Mouse (Mus musculus): ENCODE results near the gene Gm5447.

Gene Gm5447

DNA sequence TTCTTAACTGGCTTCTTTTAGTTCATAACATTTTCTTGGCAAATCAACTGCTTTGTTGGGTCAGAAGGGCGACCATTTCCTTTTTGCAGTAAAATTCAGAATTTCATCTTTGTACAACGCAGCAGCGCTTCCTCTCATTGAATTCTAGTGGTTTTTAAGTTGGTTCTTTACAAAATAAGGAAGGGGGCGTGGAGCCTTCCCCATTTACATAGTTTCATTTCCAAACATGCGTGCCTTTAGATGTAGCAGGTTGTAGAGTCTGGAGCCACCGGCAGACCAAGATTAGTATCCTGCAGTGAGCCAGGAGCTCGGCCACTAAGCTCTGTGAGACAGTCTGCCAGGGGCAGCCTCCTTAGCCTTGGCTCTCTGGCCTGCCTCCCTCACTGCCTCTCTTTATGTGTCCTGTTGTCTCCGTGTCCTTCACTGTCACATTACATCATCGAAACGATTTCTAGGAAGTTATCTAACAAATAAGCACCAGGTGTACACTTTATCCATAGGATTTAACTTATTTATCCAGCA lies 13.0 kb downstream of the Gm5447 start:
- no peak for DNase-seq (ENCODE audit: low spot score in 2 of 2)

DNA sequence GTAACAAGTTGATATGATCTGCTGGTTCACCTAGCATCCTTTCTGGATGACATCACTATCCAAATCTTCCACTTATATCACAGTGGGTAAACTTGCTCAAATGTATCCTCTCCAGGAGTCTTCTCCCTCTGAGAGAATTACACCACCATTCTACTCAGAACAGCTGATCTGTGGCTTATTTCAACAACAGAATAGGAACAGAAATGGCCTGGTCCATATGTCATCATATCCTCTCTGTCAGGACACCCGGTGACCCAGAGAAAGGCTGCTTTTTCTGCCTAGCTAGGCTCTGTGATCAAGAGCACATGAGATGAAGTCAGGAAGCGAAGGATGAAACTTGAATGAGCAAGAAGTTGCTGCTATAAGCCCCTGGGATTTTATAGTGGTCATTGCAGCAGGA lies 13.7 kb downstream of the Gm5447 start:
- no peak for DNase-seq (ENCODE audit: low spot score in 2 of 2)

DNA sequence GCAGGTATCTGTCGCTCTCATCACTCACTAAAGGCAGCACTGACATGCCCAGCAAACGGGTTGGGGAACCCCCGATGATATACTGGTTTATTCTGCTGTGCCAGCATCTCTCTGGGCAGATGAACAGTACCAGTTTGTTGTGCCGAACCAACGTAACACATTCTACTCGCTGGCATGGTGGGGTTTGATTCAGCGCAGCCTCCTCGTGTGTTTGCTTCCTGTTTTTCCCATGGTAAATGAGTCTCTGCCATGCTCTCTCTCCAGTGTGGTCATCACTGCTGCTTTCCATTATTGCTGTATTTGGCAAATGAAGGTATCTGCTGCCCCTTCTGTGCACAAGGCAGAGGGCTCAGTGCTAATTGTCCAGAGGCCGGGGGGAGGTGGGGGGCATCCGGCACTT lies 15.7 kb downstream of the Gm5447 start:
- no peak for DNase-seq (ENCODE audit: low spot score in 2 of 2)

DNA sequence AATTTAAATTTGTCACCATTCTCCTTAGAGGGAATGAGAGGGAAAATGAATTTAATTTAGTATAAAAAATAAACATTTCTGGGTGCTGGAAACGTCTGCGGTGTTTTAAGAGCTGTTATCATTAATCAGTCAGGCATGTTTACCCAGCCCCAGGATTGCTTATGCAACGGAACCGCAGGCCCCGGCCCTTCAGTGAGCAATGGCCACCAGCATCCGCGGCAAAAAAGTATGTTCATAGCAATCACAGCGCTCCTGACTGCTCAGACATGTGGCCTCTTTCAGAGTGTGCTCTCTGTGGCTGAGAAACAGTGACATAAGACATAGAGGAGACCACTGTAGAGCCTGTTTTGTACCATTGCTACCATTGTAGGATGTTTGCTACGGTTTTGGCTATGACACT lies 16.2 kb downstream of the Gm5447 start:
- no peak for DNase-seq (ENCODE audit: low spot score in 2 of 2)

DNA sequence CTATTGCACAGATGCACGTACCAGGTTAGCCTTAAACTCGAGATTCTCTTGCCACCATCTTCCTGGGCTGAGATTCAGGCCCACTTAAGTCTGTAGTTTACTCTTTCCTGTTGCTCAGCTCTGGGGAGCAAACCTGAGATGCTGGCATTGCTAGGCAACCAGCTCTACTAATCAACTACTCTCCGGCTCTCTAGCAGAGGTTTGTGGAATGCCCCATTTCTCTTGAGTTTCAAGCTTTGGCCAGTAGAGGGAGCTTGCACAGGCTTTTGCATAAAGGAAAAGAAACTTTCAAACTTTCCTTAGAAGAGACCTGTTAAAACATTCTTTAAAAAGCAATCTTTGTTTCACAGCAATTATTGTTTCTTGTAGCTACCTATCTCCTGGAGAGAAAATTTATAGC lies 19.8 kb downstream of the Gm5447 start:
- no peak for DNase-seq (ENCODE audit: low spot score in 2 of 2)

DNA sequence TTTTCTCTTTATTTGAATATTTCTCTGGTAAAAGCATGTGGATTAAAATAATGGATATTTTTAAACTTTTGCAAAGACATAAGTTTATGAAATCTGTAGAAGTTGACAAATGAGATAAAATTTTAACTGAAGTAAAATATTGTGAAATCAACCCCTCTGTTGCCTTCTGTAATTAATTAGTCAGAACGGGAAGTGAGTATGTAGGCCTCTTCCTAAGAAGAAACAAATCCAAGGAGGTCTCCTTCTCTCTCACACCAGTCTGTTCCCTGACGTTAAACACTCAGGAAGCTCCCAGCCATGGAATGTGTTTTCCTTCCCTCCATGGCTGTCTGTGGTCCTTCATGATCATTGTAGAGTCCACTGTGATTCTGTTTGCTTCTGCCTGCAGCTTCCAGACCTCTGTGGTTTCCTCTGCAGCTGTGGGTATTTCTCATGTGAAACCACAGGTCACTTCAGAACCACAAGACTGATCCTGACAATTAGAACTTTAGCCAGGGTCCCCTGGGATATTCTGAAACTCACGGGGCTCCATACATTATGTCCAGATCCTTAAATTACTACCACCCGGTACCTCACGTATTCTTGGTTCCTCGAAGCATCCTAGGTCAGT lies 20.4 kb downstream of the Gm5447 start:
- DNase-seq (ENCODE audit: low spot score in 2 of 2): no peak

DNA sequence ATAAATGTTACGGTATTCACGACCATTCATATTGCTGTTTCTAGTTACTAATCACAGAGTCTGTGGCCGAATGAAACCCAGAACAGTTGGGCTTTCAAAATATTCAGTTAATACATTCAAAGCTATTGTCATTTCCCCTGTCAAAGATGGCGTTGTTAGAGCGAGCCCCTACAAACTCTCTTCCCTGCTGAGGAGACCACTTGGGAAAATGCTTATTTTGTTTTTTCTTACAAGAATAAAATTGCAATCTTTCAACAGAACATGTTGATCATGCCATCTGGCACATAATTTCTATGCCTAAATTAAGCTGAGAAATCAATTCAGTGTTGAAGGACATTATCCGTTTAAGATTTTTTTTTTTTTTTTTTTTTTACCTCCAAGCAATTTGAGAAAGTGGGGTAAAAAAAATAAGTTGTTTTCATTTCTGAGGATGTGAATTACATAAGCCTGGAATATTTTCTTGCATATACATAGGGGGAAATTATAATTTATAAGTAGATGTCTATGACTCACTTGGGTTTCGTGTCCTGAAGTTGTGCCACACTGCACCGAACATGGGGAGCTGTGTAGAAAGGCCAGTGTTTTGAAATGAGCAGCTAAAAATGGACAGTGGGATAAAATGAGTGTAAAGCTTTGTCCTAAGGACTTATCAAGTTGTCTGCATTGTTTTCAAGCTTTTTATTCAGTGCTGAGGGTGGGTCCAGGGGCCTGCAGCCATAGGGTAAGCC lies 23.7 kb downstream of the Gm5447 start:
- no peak for DNase-seq (ENCODE audit: low spot score in 2 of 2)

DNA sequence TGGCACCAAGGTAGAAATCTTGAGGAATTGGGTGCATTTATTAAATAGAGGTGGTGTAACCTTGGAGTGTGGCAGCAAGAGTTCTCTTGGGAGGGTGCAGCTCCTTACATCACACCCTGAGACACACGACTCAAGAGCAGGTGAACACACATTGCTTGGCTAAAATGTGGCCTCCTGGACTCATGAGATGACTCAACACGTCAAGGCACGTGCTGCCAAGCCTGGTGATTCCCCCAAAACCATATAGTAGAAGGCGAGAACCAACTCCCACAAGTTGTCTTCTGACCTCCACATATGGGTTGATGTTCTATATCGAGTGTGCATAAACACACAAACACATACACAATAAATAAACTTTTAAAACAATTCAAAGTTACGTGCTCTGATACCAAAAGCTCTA lies 25.8 kb downstream of the Gm5447 start:
- no peak for DNase-seq (ENCODE audit: low spot score in 2 of 2)

DNA sequence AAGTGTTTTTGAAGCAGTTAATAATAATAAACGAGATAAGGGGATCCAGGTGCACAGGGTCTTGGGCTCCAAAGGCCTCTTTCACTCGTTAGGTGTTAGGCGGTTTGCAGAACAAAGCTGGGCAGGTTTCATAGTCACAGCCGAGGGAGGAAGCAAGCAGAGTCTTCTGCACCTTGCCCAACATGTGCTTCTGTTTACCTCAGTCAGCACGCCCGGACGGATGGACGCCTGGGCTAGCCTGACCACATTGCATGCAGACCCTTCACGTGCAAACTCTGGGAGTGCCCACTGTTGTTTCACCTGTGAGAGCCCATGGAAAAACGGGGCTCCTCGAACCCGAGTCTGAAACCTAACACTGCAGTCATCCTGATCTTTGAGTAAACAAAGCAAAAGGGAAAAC lies 30.5 kb downstream of the Gm5447 start:
- DNase-seq (ENCODE audit: low spot score in 2 of 2): no peak

DNA sequence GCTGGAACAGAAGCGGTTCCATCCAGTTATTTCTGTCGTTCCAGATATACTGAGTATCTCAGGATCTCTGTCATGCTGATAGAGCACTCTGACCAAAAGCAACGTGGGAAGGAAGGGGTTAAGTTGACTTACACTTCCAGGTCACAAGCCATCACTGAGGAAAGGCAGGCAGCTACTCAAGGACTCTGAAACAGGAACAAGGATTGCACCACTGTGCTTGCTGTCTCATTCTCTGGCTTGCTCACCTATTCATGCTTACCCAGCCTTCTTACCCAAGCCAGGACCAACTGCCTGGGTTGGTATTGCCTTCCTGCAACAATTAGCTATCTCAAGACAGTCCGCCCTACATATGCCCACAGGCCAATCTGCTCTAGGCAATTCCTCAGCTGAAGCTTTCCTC lies 31.0 kb downstream of the Gm5447 start:
- DNase-seq (ENCODE audit: low spot score in 2 of 2): no peak

DNA sequence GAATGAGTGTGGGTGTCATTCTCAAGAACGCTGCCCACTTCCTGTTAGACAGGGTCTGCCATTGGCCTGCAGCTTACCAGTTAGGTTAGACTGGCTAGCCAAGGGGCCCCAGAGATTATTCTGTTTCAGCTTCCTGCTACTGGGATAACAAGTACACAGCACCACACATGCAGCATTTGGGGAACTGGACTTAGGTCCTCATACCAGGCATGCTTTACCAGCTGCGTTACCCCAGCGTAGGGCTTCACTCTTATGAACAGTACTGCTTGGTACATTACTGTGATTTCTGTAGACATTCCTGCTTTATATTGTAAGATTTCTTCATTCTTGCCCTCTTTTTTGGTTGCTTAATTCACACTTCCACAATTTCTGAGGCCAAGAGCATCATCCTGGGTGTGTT lies 43.5 kb downstream of the Gm5447 start:
- no peak for DNase-seq (ENCODE audit: low spot score in 2 of 2)

DNA sequence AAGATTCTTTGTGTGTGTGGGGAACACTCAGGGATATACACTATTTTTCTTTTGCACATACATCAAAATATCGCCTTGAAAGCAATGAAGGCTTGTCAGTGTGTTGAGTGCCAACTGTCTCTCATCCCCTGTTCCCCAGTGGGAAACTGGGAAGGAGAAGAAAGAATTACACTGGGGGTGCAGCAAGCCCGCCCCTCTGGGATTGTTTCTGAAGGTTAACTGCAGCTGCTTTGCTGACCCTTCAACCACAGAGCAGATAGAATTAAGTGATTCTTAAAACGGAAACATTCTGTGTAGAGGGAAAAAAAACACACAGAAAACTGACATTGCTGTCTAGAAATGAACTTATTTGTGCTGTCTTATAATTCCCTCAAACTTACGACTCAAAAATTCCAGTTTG lies 47.5 kb downstream of the Gm5447 start:
- DNase-seq (ENCODE audit: low spot score in 2 of 2): no peak

DNA sequence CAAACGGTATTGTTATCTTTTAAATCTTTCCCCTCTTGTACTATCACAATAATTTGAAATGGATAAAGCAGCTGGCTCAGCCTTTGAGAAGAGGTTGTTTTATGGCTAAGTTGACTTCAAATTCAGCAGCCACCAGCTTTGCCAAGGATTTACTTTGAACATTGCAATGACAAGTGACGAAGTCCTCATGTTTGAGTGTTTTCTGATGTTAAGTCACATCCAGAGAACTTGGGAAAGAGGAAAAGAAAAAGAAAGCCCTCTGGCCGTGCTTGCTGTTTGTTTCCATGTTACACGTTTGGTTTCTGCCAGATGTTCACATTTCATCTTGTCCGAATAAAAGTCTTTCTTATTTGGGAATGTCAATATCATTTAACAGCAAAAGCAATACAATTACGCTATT lies 47.9 kb downstream of the Gm5447 start:
- no peak for DNase-seq (ENCODE audit: low spot score in 2 of 2)

DNA sequence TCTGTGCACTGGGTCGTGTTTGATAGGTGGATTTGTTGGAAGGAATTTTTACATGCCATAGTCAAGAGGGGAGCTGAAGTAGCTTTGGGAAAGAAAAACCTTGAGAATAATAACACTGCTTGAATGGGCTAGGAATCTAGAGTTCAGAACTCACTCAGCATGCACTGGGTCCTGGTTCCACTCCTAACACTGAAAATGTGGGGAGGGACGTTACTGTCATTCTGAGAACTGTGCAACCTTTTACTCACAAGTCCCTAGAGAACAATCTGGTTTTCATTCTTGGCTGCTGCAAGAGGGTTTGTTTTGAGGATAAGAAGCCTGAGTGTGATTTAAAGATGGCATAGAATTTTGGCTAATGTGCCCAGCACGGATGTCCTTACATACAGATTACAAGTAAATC lies 49.7 kb downstream of the Gm5447 start:
- no peak for DNase-seq (ENCODE audit: low spot score in 2 of 2)
